Mouse (Mus musculus): ENCODE measurements around the gene Fbxw5. TPM values are rescaled to one million over a fixed set of nuclear protein-coding genes. Genes with fewer than 3 reads are reported as not detected.

Gene Fbxw5
- polyA plus RNA-seq, 1 experiment from 2014 or later = 119 TPM

DNA sequence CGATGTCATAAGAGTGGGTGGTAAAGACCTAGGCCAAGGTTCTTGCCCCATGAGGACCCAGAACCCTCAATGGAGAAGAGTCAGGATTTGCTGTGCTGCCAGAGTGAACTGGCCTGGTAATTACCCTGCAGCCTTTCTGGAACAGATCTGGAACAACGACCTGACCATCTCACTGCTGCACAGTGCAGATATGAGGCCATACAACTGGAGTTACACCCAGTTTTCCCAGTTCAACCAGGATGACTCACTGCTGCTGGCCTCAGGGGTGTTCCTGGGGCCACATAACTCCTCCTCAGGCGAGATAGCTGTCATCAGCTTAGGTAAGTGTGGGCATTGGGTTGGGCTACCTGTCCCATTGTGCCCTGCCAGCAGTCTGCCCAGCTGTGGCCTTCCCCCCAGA lies 2.2 kb downstream of the Fbxw5 start:
- Histone ChIP-seq H3K4me1 (replicated peaks) (peaks cover 19% of the 10 kb centered on the region), H3K9ac (no peak overlapping the region; the same call in 1 of the 2 replicates), H3K27ac (no peak overlapping the region), H3K9me3 (no peaks in the 10 kb centered on the region), H3K27me3 (no peaks in the 10 kb centered on the region), H3K36me3 (peaks cover 47% of the 10 kb centered on the region), H3K4me3 (no peak overlapping the region), H3K4me2 (no peak overlapping the region)
- 95% methylated on average over 3 of the region's 3 CpGs for WGBS
- no peak for ATAC-seq (ENCODE audit: low FRiP score)

- WGBS = 93% methylated on average over 19 of the region's 19 CpGs
- H3K4me3 ChIP-seq = no peak overlapping the region
- no peak overlapping the region for H3K4me2 ChIP-seq
- peaks cover 47% of the 10 kb centered on the region for H3K36me3 ChIP-seq
- H3K27me3 ChIP-seq = no peaks in the 10 kb centered on the region
- H3K9me3 ChIP-seq = no peaks in the 10 kb centered on the region
- no peak overlapping the region for H3K27ac ChIP-seq
- no peak for ATAC-seq (ENCODE audit: low FRiP score)
- H3K9ac ChIP-seq = no peak overlapping the region
- peaks cover 19% of the 10 kb centered on the region for H3K4me1 ChIP-seq (replicated peaks)
Observed at GRCm38 (mm10) chr2:25504538-25504937, 4.0 kb downstream of the Fbxw5 start.

DNA sequence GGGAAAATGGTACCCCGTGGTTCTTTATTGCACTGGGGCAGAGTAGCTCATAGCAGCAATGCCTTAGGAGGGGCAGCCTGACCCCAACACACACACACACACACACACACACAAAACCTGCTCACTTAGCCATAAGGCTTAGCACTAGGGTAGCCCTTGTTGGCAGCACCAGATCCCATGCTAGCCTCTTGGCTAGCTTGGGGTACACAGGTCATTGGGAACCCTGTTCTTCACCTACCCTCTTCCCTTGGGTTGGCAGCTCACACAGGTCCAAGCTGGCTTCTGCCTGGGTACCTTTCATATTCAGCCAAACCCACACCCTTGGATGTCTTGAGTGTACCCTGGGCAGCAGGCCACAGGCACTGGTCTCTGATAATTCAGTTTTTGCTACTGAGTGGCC lies 4.5 kb downstream of the Fbxw5 start:
- Histone ChIP-seq H3K4me3 (no peak overlapping the region), H3K27me3 (no peaks in the 10 kb centered on the region), H3K4me1 (replicated peaks) (peaks cover 18% of the 10 kb centered on the region), H3K9ac (no peak overlapping the region), H3K9me3 (no peaks in the 10 kb centered on the region), H3K36me3 (peaks cover 47% of the 10 kb centered on the region), H3K27ac (no peak overlapping the region), H3K4me2 (no peak overlapping the region)
- WGBS = 100% methylated on average over 1 of the region's 1 CpGs
- no peak for ATAC-seq (ENCODE audit: low FRiP score)

DNA sequence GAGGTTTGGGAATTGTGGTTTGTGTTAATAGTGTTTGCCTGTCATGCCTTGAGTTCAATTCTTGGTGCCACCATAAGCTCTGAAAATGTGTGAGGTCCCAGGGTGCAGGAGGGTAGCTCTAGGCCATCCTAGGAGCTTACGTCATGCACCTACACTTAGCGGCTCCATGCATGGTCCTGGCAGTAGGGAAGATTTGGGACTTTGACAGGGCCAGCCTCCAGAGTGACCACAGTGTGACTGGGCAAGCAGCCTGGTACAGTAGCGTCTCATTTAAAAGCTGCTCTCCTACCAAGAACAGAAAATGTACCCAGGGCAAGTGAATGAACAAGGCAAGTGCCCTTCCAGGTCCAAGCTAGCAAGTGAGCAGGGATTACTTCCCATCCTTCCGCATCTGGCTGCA lies 5.3 kb downstream of the Fbxw5 start:
- Histone ChIP-seq H3K9ac (no peak overlapping the region), H3K4me2 (no peak overlapping the region), H3K4me1 (replicated peaks) (peaks cover 14% of the 10 kb centered on the region), H3K36me3 (peaks cover 47% of the 10 kb centered on the region), H3K9me3 (no peaks in the 10 kb centered on the region), H3K27ac (no peak overlapping the region), H3K4me3 (no peak overlapping the region), H3K27me3 (no peaks in the 10 kb centered on the region)
- 88% methylated on average over 4 of the region's 4 CpGs for WGBS
- no peak for ATAC-seq (ENCODE audit: low FRiP score)

GRCm38 (mm10) chr2:25506964-25507363 lies 6.4 kb downstream of the Fbxw5 start:
- ATAC-seq (ENCODE audit: low FRiP score) = no peak

GRCm38 (mm10) chr2:25509912-25510311 lies 9.4 kb downstream of the Fbxw5 start:
- Histone ChIP-seq H3K4me1 (replicated peaks) (no peaks in the 10 kb centered on the region), H3K4me3 (no peak overlapping the region), H3K27ac (no peak overlapping the region), H3K4me2 (no peak overlapping the region), H3K27me3 (no peaks in the 10 kb centered on the region), H3K36me3 (peaks cover 22% of the 10 kb centered on the region), H3K9ac (no peak overlapping the region), H3K9me3 (no peaks in the 10 kb centered on the region)
- ATAC-seq (ENCODE audit: low FRiP score) = no peak
- WGBS = 68% methylated on average over 3 of the region's 3 CpGs

More at GRCm38 (mm10) chr2:25506964-25507363, 6.4 kb downstream of the Fbxw5 start:
- Histone ChIP-seq H3K9me3 (no peaks in the 10 kb centered on the region), H3K36me3 (peaks cover 47% of the 10 kb centered on the region), H3K27ac (no peak overlapping the region), H3K9ac (no peak overlapping the region), H3K27me3 (no peaks in the 10 kb centered on the region), H3K4me3 (no peak overlapping the region), H3K4me2 (no peak overlapping the region), H3K4me1 (replicated peaks) (peaks cover 6% of the 10 kb centered on the region)
- 40% methylated on average over 5 of the region's 5 CpGs for WGBS

DNA sequence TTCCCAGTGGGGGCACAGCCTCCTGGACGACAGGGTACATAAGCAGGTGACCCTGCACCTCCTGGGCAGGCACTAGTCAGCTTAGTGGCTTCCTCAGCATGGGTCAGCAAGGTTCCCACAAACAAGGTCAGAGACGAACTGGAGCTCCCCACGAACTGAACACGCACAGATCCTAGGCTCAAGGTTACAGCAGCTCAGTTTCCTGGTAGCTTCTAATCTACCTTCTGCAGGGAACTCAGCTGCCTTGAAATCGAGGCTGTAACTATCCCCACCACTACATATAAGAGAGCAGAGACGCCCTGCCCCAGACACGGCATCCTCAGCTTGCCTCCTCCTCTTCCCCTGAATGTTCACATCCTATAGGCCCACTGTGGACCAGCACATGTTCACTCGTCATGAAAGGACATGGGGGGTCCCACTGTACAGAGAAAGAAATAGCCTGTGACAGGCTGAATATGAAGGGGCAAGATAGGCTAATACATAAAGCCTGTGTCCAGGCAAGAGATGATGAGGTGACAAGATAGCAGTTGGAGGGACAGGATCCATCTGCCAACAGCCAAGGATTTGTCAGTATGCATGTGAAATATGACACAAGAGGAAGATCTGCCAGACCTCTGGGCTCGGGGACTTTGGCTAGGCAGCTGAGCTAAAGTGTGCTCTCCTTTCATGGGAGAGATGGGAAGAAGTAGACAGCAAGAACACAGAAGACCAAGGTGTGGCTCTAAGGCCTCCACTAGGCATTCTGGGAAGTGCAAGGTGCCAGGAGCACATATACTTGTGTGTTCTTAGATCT lies 26.2 kb downstream of the Fbxw5 start:
- H3K9ac ChIP-seq = no peak overlapping the region
- peaks cover 87% of the 10 kb centered on the region for H3K36me3 ChIP-seq
- no peaks in the 10 kb centered on the region for H3K4me1 ChIP-seq (replicated peaks)
- H3K4me2 ChIP-seq = no peak overlapping the region
- ATAC-seq (ENCODE audit: low FRiP score) = no peak
- 91% methylated on average over 9 of the region's 9 CpGs for WGBS
- H3K27me3 ChIP-seq = no peaks in the 10 kb centered on the region
- H3K9me3 ChIP-seq = no peaks in the 10 kb centered on the region
- H3K4me3 ChIP-seq = no peak overlapping the region
- H3K27ac ChIP-seq = no peak overlapping the region

GRCm38 (mm10) chr2:25533707-25534106 lies 33.2 kb downstream of the Fbxw5 start:
- 91% methylated on average over 2 of the region's 2 CpGs for WGBS
- ATAC-seq (ENCODE audit: low FRiP score) = no peak
- no peaks in the 10 kb centered on the region for H3K4me1 ChIP-seq (replicated peaks)
- no peaks in the 10 kb centered on the region for H3K9me3 ChIP-seq
- no peak overlapping the region for H3K27ac ChIP-seq
- H3K36me3 ChIP-seq = peaks cover 57% of the 10 kb centered on the region
- no peak overlapping the region for H3K4me3 ChIP-seq
- H3K9ac ChIP-seq = no peak overlapping the region
- H3K27me3 ChIP-seq = no peaks in the 10 kb centered on the region
- H3K4me2 ChIP-seq = no peak overlapping the region

DNA sequence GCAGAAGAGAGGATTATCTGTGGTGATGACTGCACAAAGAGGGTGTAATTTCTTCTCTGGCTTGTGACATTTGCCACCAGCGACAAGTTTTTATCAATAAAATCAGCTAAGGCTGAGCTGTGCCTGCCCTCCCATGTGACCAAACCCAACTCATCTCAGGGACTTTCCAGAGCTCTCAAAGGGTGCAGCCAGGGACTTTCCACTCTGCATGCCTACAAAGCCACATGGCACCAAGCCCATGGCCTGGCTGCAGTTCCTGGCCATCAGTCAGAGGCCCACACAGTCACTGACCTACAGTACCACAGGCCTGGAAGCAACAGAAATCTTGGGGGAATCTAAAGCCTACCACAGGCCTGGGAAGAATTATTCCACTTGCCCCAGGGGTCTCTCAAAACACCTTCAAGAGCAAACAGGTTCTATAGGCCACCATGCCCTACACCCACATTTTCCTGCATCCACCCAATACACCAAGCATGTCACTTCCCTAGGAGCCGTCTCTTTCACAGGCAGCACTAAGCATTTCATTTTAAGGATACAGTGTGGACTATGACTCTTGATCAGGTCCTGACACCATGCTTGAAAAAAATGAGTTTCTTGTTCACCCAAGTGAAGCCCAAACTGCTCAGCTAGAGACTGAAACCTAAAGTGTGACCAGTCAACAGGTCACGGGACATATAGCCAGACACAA lies 33.8 kb downstream of the Fbxw5 start:
- Histone ChIP-seq H3K4me1 (replicated peaks) (no peaks in the 10 kb centered on the region), H3K4me3 (no peak overlapping the region), H3K27ac (no peak overlapping the region), H3K4me2 (no peak overlapping the region), H3K27me3 (no peaks in the 10 kb centered on the region), H3K36me3 (peaks cover 51% of the 10 kb centered on the region), H3K9me3 (no peaks in the 10 kb centered on the region), H3K9ac (0 out of 2 replicates have a peak overlapping the region, but pooled peaks have one; percentile 8)
- WGBS = 89% methylated on average over 3 of the region's 3 CpGs
- ATAC-seq (ENCODE audit: low FRiP score) = no peak

GRCm38 (mm10) chr2:25534866-25535182 lies 34.3 kb downstream of the Fbxw5 start:
- Histone ChIP-seq H3K4me3 (no peak overlapping the region), H3K4me2 (no peak overlapping the region), H3K36me3 (peaks cover 46% of the 10 kb centered on the region), H3K9ac (no peak overlapping the region), H3K27me3 (no peaks in the 10 kb centered on the region), H3K27ac (no peak overlapping the region), H3K9me3 (no peaks in the 10 kb centered on the region), H3K4me1 (replicated peaks) (no peaks in the 10 kb centered on the region)
- ATAC-seq (ENCODE audit: low FRiP score) = no peak
- WGBS = 100% methylated on average over 2 of the region's 2 CpGs

DNA sequence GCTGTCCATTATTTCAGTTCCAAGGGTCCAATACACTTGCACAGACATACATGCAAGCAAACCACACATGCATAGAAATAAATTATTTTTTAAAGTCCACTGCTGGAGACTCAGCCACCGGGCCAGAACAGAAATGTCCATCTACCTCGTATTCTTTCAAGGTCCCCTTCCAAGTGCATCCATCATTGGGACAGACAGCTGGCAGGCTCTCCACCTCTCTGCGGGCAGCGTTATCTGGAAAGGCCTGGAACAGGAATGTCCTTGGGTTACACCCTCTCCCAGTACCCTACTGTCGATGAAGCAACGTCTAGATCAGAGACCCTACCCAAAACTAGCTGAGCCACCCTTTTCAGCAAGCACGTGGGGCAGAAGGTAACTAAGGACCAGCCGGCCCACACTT lies 36.0 kb downstream of the Fbxw5 start:
- ATAC-seq (ENCODE audit: low FRiP score) = no peak
- 92% methylated on average over 8 of the region's 8 CpGs for WGBS
- H3K27ac ChIP-seq = no peak overlapping the region
- H3K4me1 ChIP-seq (replicated peaks) = no peaks in the 10 kb centered on the region
- no peak overlapping the region for H3K4me3 ChIP-seq
- H3K4me2 ChIP-seq = no peak overlapping the region
- H3K9me3 ChIP-seq = no peaks in the 10 kb centered on the region
- no peak overlapping the region for H3K9ac ChIP-seq
- no peaks in the 10 kb centered on the region for H3K27me3 ChIP-seq
- peaks cover 37% of the 10 kb centered on the region for H3K36me3 ChIP-seq

- H3K27ac ChIP-seq = no peak overlapping the region
- 94% methylated on average over 4 of the region's 4 CpGs for WGBS
Observed at GRCm38 (mm10) chr2:25540541-25540948, 40.0 kb downstream of the Fbxw5 start.

More at GRCm38 (mm10) chr2:25540541-25540948, 40.0 kb downstream of the Fbxw5 start:
- no peaks in the 10 kb centered on the region for H3K27me3 ChIP-seq
- peaks cover 24% of the 10 kb centered on the region for H3K36me3 ChIP-seq
- H3K4me1 ChIP-seq (replicated peaks) = peaks cover 17% of the 10 kb centered on the region
- no peak overlapping the region for H3K9ac ChIP-seq
- ATAC-seq (ENCODE audit: low FRiP score) = no peak
- no peak overlapping the region for H3K4me3 ChIP-seq
- no peak overlapping the region for H3K4me2 ChIP-seq
- no peaks in the 10 kb centered on the region for H3K9me3 ChIP-seq

Measured in hindbrain, embryonic 13.5 days (tissue).